Mouse (Mus musculus) ES-Bruce4 (cell line): Measurements from ENCODE around the gene Cfap77.

Experiments
- CTCF ChIP-seq: IDR thresholded peaks from one replicate; pipeline ENCODE4 v1.8.1; 2011; ENCODE audit warnings: low read depth, low read length
- EP300 ChIP-seq: IDR thresholded peaks from 2 replicates; pipeline ENCODE4 v1.6.1; 2011; ENCODE audit warnings: low read depth, low read length; ENCODE audit not compliant: insufficient read depth
- POLR2A ChIP-seq: IDR thresholded peaks from one replicate; pipeline ENCODE4 v1.8.1; 2011; ENCODE audit warnings: low read length; ENCODE audit not compliant: insufficient read depth

- no peak for TF ChIP-seq CTCF
- no peak for TF ChIP-seq POLR2A
- TF ChIP-seq EP300: no peak
Measured at GRCm38 (mm10) chr2:28911331-28912038, 143.4 kb downstream of the Cfap77 start.
